ENCODE assay signal across 12 mouse cellular contexts in the genomic region with DNA sequence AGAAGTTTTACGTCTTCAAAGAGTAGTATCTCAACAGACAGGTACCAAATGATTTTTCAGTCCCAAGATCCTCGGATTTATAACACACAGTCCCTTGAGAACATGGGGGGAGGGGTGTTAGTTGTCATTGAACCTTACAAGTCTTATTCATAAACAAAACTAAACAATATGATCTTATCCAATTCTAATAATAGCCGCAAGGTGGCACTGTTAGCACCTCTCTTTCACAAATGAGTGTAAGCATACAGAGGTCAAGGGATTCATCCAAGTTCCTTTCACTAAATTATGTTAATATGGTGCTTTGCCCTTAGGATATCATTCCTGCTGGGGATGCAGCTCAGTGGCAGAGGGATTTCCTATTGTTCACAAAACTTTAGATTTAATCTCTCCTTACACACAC.
DNase-seq lines count a peak whose midpoint lies in the region; ATAC-seq and TF ChIP-seq lines count a peak whose summit lies in the region.
"Had no signal": no experiment of that assay in that cellular context is flagged by ENCODE, and none has a peak within 500 bp of the region (broad histone marks: within the 10 kb centered on the region; RNA-seq: fewer than 3 reads in every experiment).

No protein-coding gene starts in this region.

- in situ Hi-C loops in ES-E14 (cut with MboI; ENCODE audit: low sequenced_read_pairs in 2 of 2, unreplicated experiment in 2 of 2), result no loop called here

- H3K27me3 ChIP-seq in kidney, embryonic 15.5 days, result no peaks in the 10 kb centered on the region
- H3K27me3 ChIP-seq: heart, embryonic 15.5 days had no signal

- H3K9ac ChIP-seq in ES-E14 (ENCODE audit: insufficient read depth, low read depth, low read length, poor library complexity, severe bottlenecking), result no peak overlapping the region
- no peak overlapping the region for H3K9ac ChIP-seq in kidney, embryonic 15.5 days
- H3K9ac ChIP-seq: heart, embryonic 15.5 days had no signal

- H3K36me3 ChIP-seq in ES-E14 (ENCODE audit: control insufficient read depth, insufficient read depth, low read length, poor library complexity, severe bottlenecking), result no peaks in the 10 kb centered on the region
- no peaks in the 10 kb centered on the region for H3K36me3 ChIP-seq in kidney, embryonic 15.5 days
- H3K36me3 ChIP-seq: heart, embryonic 15.5 days had no signal

- DNase-seq in cerebellum, postnatal 10 days, result peak; percentile 6 to 40
- no peak for DNase-seq in cerebellum, adult 11 months
- DNase-seq in layer of hippocampus, adult 2 months (ENCODE audit: low spot score in 2 of 2), result peak in 1 of 2 experiments; percentile 12
- DNase-seq in layer of hippocampus, postnatal 14 days (ENCODE audit: low spot score in 2 of 2), result no peak
- peak; percentile 15 for DNase-seq in ES-E14 (ENCODE audit: low read depth, low spot score)
- peak; percentile 13 for DNase-seq in embryo, embryonic 11.5 days (ENCODE audit: low read depth, low spot score)
- no peak for DNase-seq in gastrocnemius, adult 18-20 months (ENCODE audit: low spot score)
- DNase-seq: layer of hippocampus, postnatal 36 days; lung, adult 2 months; thymus, postnatal 36 days had no signal

- no peaks in the 10 kb centered on the region for H3K4me1 ChIP-seq in ES-E14 (ENCODE audit: control insufficient read depth in 2 of 2, insufficient read depth in 2 of 2, low read length in 2 of 2, poor library complexity in 1 of 2)
- H3K4me1 ChIP-seq in kidney, embryonic 15.5 days, result no peaks in the 10 kb centered on the region
- H3K4me1 ChIP-seq: heart, embryonic 15.5 days had no signal

- WGBS in kidney, embryonic 15.5 days, result 62% methylated on average over 3 of the region's 3 CpGs

- H3K27ac ChIP-seq in layer of hippocampus, adult 2 months, result no peak overlapping the region
- no peak overlapping the region for H3K27ac ChIP-seq in ES-E14 (ENCODE audit: insufficient read depth, low read depth, low read length, poor library complexity, severe bottlenecking)
- H3K27ac ChIP-seq in kidney, embryonic 15.5 days, result no peak overlapping the region
- H3K27ac ChIP-seq: heart, embryonic 15.5 days had no signal

- no peak overlapping the region for H3K4me3 ChIP-seq in layer of hippocampus, adult 2 months
- H3K4me3 ChIP-seq in ES-E14 (ENCODE audit: insufficient read depth in 1 of 2, low read depth in 1 of 2, low read length in 2 of 2, poor library complexity in 1 of 2, severe bottlenecking in 1 of 2), result no peak overlapping the region
- H3K4me3 ChIP-seq in kidney, embryonic 15.5 days (replicated peaks), result no peak overlapping the region
- H3K4me3 ChIP-seq: heart, embryonic 15.5 days had no signal

- no peaks in the 10 kb centered on the region for H3K9me3 ChIP-seq in ES-E14 (ENCODE audit: control insufficient read depth, insufficient read depth, low read depth, low read length)
- H3K9me3 ChIP-seq in kidney, embryonic 15.5 days (replicated peaks), result no peaks in the 10 kb centered on the region
- H3K9me3 ChIP-seq: heart, embryonic 15.5 days had no signal

- H3K4me2 ChIP-seq in kidney, embryonic 15.5 days, result no peak overlapping the region
- H3K4me2 ChIP-seq: heart, embryonic 15.5 days had no signal

- TF ChIP-seq CTCF in layer of hippocampus, adult 2 months (conservative IDR thresholded peaks at IDR 0.05), result peak; percentile 67

- no peak for ATAC-seq in kidney, embryonic 15.5 days (replicated peaks; ENCODE audit: low FRiP score)

TF ChIP-seq in ES-E14, 5 proteins besides CTCF, POLR2A, EP300 and RAD21:
- TF ChIP-seq ZC3H11A (IDR thresholded peaks at IDR 0.05; ENCODE audit: borderline replicate concordance, low read depth, low read length) (0 out of 2 replicates have a peak, but pooled peaks have one; percentile 4), HCFC1 (IDR thresholded peaks at IDR 0.05; ENCODE audit: borderline replicate concordance, insufficient read depth, low read length) (no peak)
TF ChIP-seq in ES-E14: peak in this region for 1.

Comparison
In these comparisons a context has a peak if more than half of its experiments do, and no peak if none do; other contexts are left out.
1. DNase-seq: peak in cerebellum, postnatal 10 days (2 of 2), ES-E14 (single experiment) and embryo, embryonic 11.5 days (single experiment); none in cerebellum, adult 11 months (single experiment), layer of hippocampus, postnatal 14 days (0 of 2) and gastrocnemius, adult 18-20 months (single experiment).